Mouse (Mus musculus) kidney, embryonic 15.5 days (tissue): ENCODE results near the gene Rab3il1. TPM values are rescaled to one million over a fixed set of nuclear protein-coding genes. Genes with fewer than 3 reads are reported as not detected.

Experiments
- ATAC-seq: fragments of 200-750 bp; cut with Nextera tagmentation; replicated peaks from 2 replicates; pipeline ENCODE4 v1.8.0; 2017; ENCODE audit warnings: moderate TSS enrichment; ENCODE audit not compliant: low FRiP score
- H3K27ac ChIP-seq: fragments of 300-500 bp; sonication (generic); 2 replicates; pipeline ENCODE4 v1.5.1; 2015; ENCODE audit warnings: mild to moderate bottlenecking, inconsistent platforms
- H3K27me3 ChIP-seq: fragments of 300-500 bp; sonication (generic); 2 replicates; pipeline ENCODE4 v1.6.1; 2015; ENCODE audit warnings: inconsistent platforms
- H3K36me3 ChIP-seq: fragments of 300-500 bp; sonication (generic); 2 replicates; pipeline ENCODE4 v1.6.1; 2015; ENCODE audit warnings: inconsistent platforms
- H3K4me1 ChIP-seq: fragments of 300-500 bp; sonication (generic); 2 replicates; pipeline ENCODE4 v1.6.1; 2015; ENCODE audit warnings: inconsistent platforms
- H3K4me2 ChIP-seq: fragments of 300-500 bp; sonication (generic); 2 replicates; pipeline ENCODE4 v1.6.1; 2015; ENCODE audit warnings: moderate library complexity, mild to moderate bottlenecking, inconsistent platforms
- H3K4me3 ChIP-seq: fragments of 300-500 bp; sonication (generic); replicated peaks from 2 replicates; pipeline ENCODE4 v1.5.1; 2015; ENCODE audit warnings: mild to moderate bottlenecking, inconsistent platforms
- H3K9ac ChIP-seq: fragments of 300-500 bp; sonication (generic); 2 replicates; pipeline ENCODE4 v1.6.1; 2015; ENCODE audit warnings: mild to moderate bottlenecking, inconsistent platforms
- H3K9me3 ChIP-seq: fragments of 300-500 bp; sonication (generic); replicated peaks from 2 replicates; pipeline ENCODE4 v1.6.1; 2016; ENCODE audit warnings: inconsistent platforms
- WGBS: fragments of 180-500 bp; shearing (Covaris S2); methylation state at CpG from one replicate; pipeline ENCODE4 v1.1.7; 2015; ENCODE audit warnings: mixed read lengths; 5-methylcytosine and 5-hydroxymethylcytosine counted together
- polyA plus RNA-seq: library from polyadenylated mRNA; unstranded; fragments of >200 nt; fragmentation: Nextera tagmentation; extraction: Ambion mirVana; gene quantifications from 2 replicates; pipeline ENCODE4 v1.2.1, GENCODE M21; 2015

The Rab3il1 gene
- polyA plus RNA-seq, 1 experiment from 2014 or later, result 34.3 TPM

DNA sequence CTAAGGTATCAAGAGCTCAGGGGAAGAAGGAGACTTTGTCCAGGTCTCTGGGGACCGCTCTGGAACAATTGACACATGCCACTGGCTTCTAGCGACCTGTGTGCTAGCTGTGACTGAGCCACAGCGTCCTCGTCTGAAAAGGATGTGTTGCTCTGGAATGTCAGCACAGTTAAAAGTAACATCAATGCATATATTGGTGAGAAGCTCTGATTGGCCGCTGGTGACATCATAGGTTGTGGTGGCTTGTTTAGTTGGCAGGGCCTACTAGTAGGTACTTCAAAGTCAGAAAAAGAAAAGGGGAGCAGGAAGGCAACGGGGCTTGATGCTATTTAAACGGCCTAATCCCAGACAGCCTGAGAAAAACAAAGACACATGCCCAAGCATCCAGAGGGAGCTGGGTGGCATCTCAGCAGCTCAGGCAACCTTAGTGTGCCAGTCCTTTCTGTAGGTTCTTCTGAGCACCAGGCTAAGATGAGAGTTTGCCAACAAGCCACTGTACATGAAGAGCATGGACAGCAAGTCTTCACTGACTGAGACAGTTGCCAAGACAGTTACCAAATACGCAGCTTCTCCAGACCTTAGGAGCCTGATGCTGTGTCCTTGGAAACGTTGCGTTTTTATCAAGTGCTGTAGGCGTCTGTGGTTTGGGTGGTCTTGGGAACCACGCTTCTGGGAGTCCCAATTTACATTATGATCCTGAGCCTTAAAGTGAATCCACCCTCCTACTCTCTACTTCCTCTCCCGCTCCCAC lies 2.6 kb upstream of the Rab3il1 start:
- Histone ChIP-seq H3K4me3 (no peak overlapping the region), H3K9ac (no peak overlapping the region), H3K27ac (no peak overlapping the region), H3K4me1 (no peaks in the 10 kb centered on the region), H3K4me2 (no peak overlapping the region), H3K9me3 (no peaks in the 10 kb centered on the region), H3K36me3 (no peaks in the 10 kb centered on the region), H3K27me3 (no peaks in the 10 kb centered on the region)
- WGBS, result 70% methylated on average over 13 of the region's 13 CpGs
- ATAC-seq, result no peak

DNA sequence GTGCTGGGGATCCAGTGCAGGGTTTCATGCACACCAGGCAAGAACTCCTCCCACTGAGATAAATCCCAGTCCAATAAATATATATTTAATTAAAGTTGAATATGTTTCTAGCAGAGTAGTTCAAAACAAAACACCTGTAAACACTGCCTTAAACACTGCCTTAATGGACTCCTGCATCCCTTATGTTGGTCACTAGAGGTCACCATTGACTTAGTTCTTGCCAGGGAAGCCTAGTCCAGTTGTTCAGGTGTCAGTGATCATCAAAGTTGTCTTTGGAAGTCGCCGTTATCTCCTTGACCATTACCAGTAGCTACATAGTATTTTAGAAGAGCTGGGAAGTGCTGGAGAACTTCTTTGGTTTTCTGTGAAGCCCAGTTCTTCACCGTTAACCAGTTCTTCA lies 1.1 kb upstream of the Rab3il1 start:
- H3K9ac ChIP-seq, result no peak overlapping the region
- no peaks in the 10 kb centered on the region for H3K4me1 ChIP-seq
- no peak overlapping the region for H3K4me2 ChIP-seq
- no peak overlapping the region for H3K4me3 ChIP-seq
- no peaks in the 10 kb centered on the region for H3K36me3 ChIP-seq
- H3K27me3 ChIP-seq, result no peaks in the 10 kb centered on the region
- peak; percentile 70; the same call in 1 of the 2 replicates for ATAC-seq
- 20% methylated on average over 3 of the region's 3 CpGs for WGBS
- no peaks in the 10 kb centered on the region for H3K9me3 ChIP-seq
- no peak overlapping the region for H3K27ac ChIP-seq

DNA sequence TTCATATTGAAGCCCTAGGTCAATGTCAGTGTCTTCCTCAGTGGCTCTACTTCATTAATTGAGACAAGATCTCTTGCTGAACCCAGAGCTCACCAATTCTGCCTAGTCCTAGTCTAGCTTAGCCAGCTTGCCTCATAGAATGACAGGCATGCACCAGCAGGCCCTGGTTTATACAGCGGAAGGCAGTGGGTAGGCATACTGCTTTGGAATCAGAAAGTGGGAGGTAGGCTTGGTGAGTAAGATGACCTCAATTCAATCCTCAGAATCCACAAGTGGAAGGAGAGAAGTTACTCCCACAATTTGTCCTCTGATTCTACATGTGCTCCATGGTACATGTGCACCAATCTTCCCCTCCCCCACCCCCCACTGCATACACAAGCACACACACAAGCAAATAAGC lies 2.2 kb downstream of the Rab3il1 start:
- Histone ChIP-seq H3K4me3 (no peak overlapping the region), H3K9ac (no peak overlapping the region), H3K27me3 (no peaks in the 10 kb centered on the region), H3K27ac (no peak overlapping the region), H3K9me3 (no peaks in the 10 kb centered on the region), H3K4me2 (no peak overlapping the region), H3K36me3 (no peaks in the 10 kb centered on the region), H3K4me1 (no peaks in the 10 kb centered on the region)
- 77% methylated on average over 1 of the region's 1 CpGs for WGBS
- ATAC-seq, result no peak

DNA sequence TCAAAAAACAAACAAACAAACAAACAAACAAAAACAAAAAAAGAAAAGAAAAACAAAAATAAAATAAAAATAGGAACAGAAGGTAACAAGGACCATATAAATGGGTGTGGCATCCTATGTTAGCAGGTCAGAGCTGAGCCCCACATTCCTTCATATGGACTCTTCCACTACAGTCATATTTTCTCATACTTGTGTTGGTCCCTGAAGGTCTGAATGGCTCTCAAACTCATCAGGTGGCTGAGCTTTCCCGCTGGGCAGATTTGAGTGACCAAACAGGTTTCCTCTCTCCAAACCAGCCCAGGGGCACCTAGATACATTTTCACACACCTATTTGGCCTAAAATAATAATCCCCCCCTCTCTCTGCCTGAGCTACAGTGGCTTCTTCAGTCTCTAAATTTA lies 9.9 kb downstream of the Rab3il1 start:
- H3K27me3 ChIP-seq, result no peaks in the 10 kb centered on the region
- H3K4me2 ChIP-seq, result no peak overlapping the region
- peaks cover 32% of the 10 kb centered on the region for H3K4me1 ChIP-seq
- H3K9ac ChIP-seq, result no peak overlapping the region
- H3K27ac ChIP-seq, result no peak overlapping the region
- no peaks in the 10 kb centered on the region for H3K36me3 ChIP-seq
- no peak for ATAC-seq
- no peak overlapping the region for H3K4me3 ChIP-seq
- WGBS, result 76% methylated on average over 1 of the region's 1 CpGs
- no peaks in the 10 kb centered on the region for H3K9me3 ChIP-seq

DNA sequence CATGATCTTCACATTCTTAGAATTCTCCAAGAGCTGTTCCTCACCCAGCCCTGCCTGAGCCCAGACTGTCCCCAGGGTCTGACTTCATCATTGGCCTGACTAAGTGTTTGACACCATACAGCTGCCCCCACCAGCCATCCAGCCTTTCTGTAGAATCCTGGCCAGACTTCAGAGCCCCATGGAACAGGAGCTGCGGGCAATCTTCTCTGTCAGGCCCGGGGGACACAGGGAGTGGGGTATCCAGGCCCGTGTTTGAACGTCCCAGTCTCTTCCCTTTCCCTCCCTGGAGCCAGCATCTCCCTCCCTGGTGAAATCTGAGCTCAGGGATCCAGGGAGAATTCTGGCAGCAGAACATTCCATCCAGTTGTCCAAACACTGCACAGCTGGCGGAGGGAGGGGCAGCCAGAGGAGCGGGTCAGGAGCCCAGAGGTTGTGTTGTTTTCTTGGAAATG lies 11.4 kb downstream of the Rab3il1 start:
- Histone ChIP-seq H3K9ac (peak overlapping the region; percentile 21; the same call in 1 of the 2 replicates), H3K4me2 (peak overlapping the region; percentile 22; the same call in 1 of the 2 replicates)

DNA sequence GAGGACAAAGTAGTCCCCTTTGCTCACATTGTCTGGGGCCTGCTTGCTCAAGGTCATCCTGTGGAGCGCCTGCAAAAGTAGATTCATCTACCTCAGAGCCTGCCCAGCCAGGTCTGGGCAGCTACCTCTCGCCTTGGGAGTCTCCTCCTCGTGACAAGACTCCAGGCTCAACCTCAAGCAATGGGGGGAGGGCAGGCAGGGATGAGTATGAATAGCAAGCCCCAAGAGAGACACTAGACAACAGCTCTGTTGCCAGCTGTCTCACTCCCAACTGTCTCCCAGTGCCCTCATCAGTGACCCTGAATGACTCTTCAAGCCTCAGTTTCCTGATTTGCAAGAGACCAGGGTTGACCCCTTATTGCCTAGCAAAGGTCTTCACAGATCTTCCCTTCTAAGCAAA lies 11.9 kb downstream of the Rab3il1 start:
- H3K9ac ChIP-seq, result no peak overlapping the region
- peaks cover 41% of the 10 kb centered on the region for H3K4me1 ChIP-seq
- 21% methylated on average over 3 of the region's 3 CpGs for WGBS
- peak overlapping the region; percentile 93 for H3K27ac ChIP-seq
- H3K9me3 ChIP-seq, result no peaks in the 10 kb centered on the region
- no peaks in the 10 kb centered on the region for H3K27me3 ChIP-seq
- peak overlapping the region; percentile 22; the same call in 1 of the 2 replicates for H3K4me2 ChIP-seq
- no peaks in the 10 kb centered on the region for H3K36me3 ChIP-seq
- no peak overlapping the region for H3K4me3 ChIP-seq
- ATAC-seq, result no peak

More for the DNA sequence above, 11.4 kb downstream of the Rab3il1 start:
- H3K9me3 ChIP-seq, result no peaks in the 10 kb centered on the region
- H3K4me3 ChIP-seq, result no peak overlapping the region
- no peaks in the 10 kb centered on the region for H3K27me3 ChIP-seq
- peak; percentile 52 for ATAC-seq
- H3K4me1 ChIP-seq, result peaks cover 36% of the 10 kb centered on the region
- peak overlapping the region; percentile 93 for H3K27ac ChIP-seq
- H3K36me3 ChIP-seq, result no peaks in the 10 kb centered on the region
- 7% methylated on average over 6 of the region's 6 CpGs for WGBS

DNA sequence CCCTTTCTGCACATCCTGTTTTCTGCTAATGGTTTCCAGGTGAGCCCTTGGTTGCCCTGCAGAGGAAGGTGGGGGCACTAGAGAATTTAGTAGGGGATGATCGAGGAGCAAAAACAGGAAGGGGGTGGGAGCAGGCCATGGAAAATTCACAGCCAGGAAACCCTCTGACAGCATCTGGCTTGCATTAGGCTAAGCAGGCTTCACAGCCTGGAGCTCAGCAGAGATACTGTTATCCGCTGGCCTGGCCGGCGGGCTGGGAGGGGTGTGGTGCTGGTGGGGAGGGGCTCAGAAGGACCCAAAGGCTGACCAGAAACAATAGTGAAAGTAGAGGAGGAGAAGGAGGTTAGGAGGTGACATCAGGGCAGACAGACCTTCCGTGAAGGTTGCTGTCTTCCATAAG lies 12.4 kb downstream of the Rab3il1 start:
- Histone ChIP-seq H3K9ac (no peak overlapping the region), H3K27ac (peak overlapping the region; percentile 93), H3K4me1 (peaks cover 47% of the 10 kb centered on the region), H3K4me3 (no peak overlapping the region), H3K27me3 (no peaks in the 10 kb centered on the region), H3K4me2 (no peak overlapping the region), H3K9me3 (no peaks in the 10 kb centered on the region), H3K36me3 (no peaks in the 10 kb centered on the region)
- ATAC-seq, result no peak
- 42% methylated on average over 5 of the region's 5 CpGs for WGBS

DNA sequence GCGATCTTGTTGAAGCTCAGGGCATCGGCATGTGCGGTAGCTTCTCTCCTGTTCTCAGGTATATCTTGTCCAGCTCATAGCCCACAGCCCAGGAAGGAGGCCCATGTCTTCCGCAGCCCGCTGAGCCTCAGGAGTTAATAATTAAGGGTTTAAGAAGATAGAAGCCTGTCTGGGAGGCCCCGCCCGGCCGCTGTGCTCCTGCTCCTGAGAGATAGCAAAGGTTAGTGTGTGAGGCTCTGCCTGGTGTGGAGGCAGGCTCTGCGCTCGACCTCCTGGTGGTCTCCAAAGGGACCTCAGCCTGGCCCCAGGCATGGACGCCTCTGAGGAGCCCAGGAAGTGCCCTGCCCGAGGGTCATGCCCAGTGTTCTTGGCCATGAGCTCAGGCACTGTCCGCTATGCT lies 13.4 kb downstream of the Rab3il1 start:
- peak; percentile 15; the same call in 1 of the 2 replicates for ATAC-seq
- no peaks in the 10 kb centered on the region for H3K36me3 ChIP-seq
- H3K27ac ChIP-seq, result peak overlapping the region; percentile 93; the same call in 1 of the 2 replicates
- peaks cover 56% of the 10 kb centered on the region for H3K4me1 ChIP-seq
- no peaks in the 10 kb centered on the region for H3K27me3 ChIP-seq
- no peak overlapping the region for H3K4me2 ChIP-seq
- H3K4me3 ChIP-seq, result no peak overlapping the region
- H3K9ac ChIP-seq, result no peak overlapping the region
- H3K9me3 ChIP-seq, result no peaks in the 10 kb centered on the region
- 70% methylated on average over 13 of the region's 13 CpGs for WGBS

DNA sequence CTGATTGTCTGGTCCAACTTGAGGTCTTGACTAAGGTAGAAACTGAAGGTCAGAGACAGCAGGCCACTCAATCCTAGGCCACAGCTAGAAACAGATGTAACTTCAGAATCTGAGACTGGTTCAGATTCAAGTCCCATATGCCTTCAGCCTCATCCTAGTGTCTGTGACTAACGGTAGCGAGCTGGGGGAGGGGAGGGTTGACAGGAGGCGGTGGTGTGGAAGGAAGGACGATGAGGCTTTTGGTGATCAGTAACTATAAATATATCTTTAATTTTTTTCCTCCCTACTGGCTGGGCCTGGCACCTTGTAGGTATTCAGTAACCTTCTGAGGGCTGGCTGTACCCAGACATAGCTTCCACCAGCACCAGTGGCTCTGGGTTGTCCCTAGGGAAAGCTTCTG lies 14.0 kb downstream of the Rab3il1 start:
- Histone ChIP-seq H3K36me3 (no peaks in the 10 kb centered on the region), H3K4me3 (no peak overlapping the region), H3K27me3 (no peaks in the 10 kb centered on the region), H3K4me1 (peaks cover 59% of the 10 kb centered on the region), H3K27ac (peak overlapping the region; percentile 3; the same call in 1 of the 2 replicates), H3K4me2 (no peak overlapping the region), H3K9me3 (no peaks in the 10 kb centered on the region), H3K9ac (no peak overlapping the region)
- ATAC-seq, result no peak
- WGBS, result 50% methylated on average over 4 of the region's 4 CpGs

DNA sequence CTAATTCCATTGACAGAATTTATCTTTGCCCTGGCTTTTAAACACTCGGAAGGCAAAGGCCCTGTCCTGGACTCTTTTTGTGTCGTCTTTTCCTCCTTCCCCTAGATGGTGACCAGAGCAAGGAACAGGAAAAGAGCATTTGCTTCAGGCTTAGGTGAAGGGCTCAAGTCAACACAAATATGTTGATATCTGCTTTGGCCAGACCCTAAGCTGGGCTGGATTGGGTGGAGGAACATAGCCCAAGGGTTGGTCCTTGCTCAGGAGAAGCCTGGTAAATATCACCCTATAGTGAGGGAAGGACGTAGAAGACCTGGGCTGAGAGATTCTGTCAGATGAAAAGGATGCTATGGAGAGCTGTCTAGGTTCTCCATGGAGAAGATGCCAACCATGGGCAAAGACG lies 14.7 kb downstream of the Rab3il1 start:
- Histone ChIP-seq H3K9ac (no peak overlapping the region), H3K4me2 (no peak overlapping the region), H3K4me3 (no peak overlapping the region), H3K9me3 (no peaks in the 10 kb centered on the region), H3K27me3 (no peaks in the 10 kb centered on the region), H3K27ac (no peak overlapping the region), H3K36me3 (no peaks in the 10 kb centered on the region), H3K4me1 (peaks cover 62% of the 10 kb centered on the region)
- 93% methylated on average over 4 of the region's 4 CpGs for WGBS
- no peak for ATAC-seq

DNA sequence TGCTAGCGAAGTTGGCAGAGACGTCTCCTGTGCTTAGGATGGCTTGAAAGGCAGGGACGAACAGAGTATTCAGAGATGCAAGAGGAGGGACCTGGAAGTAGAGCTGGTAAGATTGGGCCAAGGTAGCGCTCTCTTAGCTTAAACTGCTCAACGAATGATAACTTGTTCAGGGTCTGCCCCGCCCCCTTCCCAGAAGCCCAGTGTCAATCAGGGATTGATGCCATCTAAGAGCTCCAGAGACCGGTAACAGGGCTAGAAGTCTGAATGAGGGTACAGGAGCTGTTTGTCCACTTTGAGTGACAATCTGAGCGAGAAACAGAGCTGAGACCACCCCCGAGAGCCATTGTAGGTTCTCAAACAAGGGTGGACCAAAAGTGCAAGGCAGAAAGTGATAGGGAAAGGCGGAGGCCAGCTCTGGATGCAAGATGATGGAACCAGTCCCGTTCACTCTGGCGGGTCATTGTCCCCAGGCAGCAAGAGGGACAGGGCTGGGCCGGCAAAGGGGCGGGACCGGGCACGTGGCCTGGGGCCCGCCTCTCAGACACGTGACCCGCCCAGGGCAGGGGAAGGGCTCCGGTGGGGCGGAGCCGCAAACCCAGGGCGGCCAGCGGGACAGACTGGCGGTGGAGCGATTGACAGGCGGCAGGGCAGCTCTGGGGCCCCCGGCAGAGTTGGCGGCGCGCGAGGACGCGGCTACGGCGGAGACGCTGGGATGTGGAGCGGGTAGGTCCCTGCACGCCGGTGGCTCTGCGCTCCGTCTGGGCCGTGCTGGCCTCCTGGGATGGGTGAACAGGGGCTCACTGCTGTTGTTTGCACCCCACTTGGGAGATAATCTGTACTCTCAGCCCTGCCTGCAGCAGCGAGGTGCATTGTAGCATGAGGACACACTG lies 16.4 kb downstream of the Rab3il1 start:
- Histone ChIP-seq H3K36me3 (no peaks in the 10 kb centered on the region), H3K4me1 (peaks cover 70% of the 10 kb centered on the region), H3K4me3 (peak overlapping the region; percentile 68), H3K4me2 (peak overlapping the region; percentile 96), H3K9ac (peak overlapping the region; percentile 78), H3K27me3 (no peaks in the 10 kb centered on the region), H3K27ac (peak overlapping the region; percentile 79), H3K9me3 (no peaks in the 10 kb centered on the region)
- WGBS, result 7% methylated on average over 44 of the region's 44 CpGs
- peak; percentile 95 for ATAC-seq

DNA sequence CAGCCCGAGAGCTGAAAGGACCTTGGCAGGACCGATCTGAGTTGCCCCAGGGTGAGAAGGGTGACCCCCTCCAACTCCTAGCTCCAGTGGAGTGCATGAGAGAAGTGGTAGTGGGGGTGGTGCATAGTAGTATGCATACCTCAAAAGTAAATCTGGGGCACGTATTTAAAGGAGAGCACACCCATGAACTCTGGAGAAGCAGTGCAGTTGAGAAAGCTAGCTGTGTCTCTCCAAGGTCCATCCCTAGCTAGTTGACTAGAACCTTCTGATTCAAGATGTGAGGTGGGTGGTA lies 17.0 kb downstream of the Rab3il1 start:
- WGBS, result 3% methylated on average over 3 of the region's 3 CpGs
- Histone ChIP-seq H3K9me3 (no peaks in the 10 kb centered on the region), H3K27me3 (no peaks in the 10 kb centered on the region), H3K4me1 (peaks cover 70% of the 10 kb centered on the region), H3K36me3 (no peaks in the 10 kb centered on the region), H3K4me2 (peak overlapping the region; percentile 96), H3K9ac (peak overlapping the region; percentile 78), H3K4me3 (peak overlapping the region; percentile 68), H3K27ac (peak overlapping the region; percentile 79)
- ATAC-seq, result no peak
